Mouse (Mus musculus) heart, embryonic 15.5 days (tissue): ENCODE measurements at regions not wholly inside any gene's neighbourhood (a gene's known extent, or its start where the extent isn't known, plus 50 kb on each side); places are given as distances from the start of the nearest gene placed in this dataset.
A peak's percentile ranks its signal among the peaks of the same experiment; 100 is the strongest.

Source experiments
- ATAC-seq: fragments of 200-750 bp; cut with Nextera tagmentation; replicated peaks from 2 replicates; pipeline ENCODE4 v1.8.0; 2017; ENCODE audit warnings: low read depth, moderate TSS enrichment; ENCODE audit not compliant: insufficient number of reproducible peaks, insufficient read depth, low FRiP score
- H3K27ac ChIP-seq: fragments of 300-500 bp; sonication (generic); 2 replicates; pipeline ENCODE4 v1.5.1; 2015; ENCODE audit warnings: mild to moderate bottlenecking, inconsistent platforms
- H3K27me3 ChIP-seq: fragments of 300-500 bp; sonication (generic); 2 replicates; pipeline ENCODE4 v1.6.1; 2015; ENCODE audit warnings: inconsistent platforms
- H3K36me3 ChIP-seq: fragments of 300-500 bp; sonication (generic); 2 replicates; pipeline ENCODE4 v1.6.1; 2015; ENCODE audit warnings: mild to moderate bottlenecking, inconsistent platforms
- H3K4me1 ChIP-seq: fragments of 300-500 bp; sonication (generic); replicated peaks from 2 replicates; pipeline ENCODE4 v1.6.1; 2015; ENCODE audit warnings: inconsistent platforms
- H3K4me2 ChIP-seq: fragments of 300-500 bp; sonication (generic); 2 replicates; pipeline ENCODE4 v1.6.1; 2015; ENCODE audit warnings: inconsistent platforms, mild to moderate bottlenecking, moderate library complexity
- H3K4me3 ChIP-seq: fragments of 300-500 bp; sonication (generic); 2 replicates; pipeline ENCODE4 v1.5.1; 2015; ENCODE audit warnings: mild to moderate bottlenecking, inconsistent platforms
- H3K9ac ChIP-seq: fragments of 300-500 bp; sonication (generic); 2 replicates; pipeline ENCODE4 v1.6.1; 2015; ENCODE audit warnings: mild to moderate bottlenecking, inconsistent platforms
- H3K9me3 ChIP-seq: fragments of 300-500 bp; sonication (generic); replicated peaks from 2 replicates; pipeline ENCODE4 v1.6.1; 2016; ENCODE audit warnings: inconsistent platforms
- WGBS: fragments of 180-500 bp; shearing (Covaris S2); methylation state at CpG from one replicate; pipeline ENCODE4 v1.1.7; 2015; ENCODE audit warnings: mixed read lengths; 5-methylcytosine and 5-hydroxymethylcytosine counted together

DNA sequence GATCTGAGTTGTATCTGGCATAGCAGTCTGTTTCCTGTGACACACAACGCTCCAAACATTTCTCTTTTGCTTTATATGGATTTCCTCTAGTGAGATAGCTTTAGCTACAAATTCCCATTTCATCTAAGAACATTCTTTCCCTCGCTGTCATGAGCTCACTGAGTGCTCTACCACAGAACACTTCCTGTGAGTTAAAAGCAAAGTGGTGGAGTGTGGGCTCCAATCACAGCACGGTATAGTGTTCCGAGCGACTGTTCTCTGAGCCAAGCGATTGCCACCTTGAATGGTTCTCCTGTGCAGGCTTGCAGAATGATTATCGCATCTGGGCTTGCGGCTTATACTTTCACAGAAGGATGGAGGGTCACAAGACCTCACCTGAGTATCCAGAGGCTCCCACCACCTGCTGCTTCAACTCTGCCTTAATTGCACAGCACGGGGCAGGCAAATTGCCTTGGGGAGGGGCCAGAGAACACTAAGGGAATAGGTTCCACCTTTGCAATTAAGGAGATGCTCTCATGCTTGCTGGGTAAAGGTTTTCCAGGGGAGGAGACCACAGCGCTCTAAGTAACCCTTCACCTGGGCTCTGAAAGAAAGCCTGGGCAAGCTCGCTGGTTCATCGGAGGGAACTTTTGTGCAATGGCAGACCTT is 477.7 kb downstream of the Zfp704 start:
- Histone ChIP-seq H3K27ac (no peak overlapping the region), H3K36me3 (no peaks in the 10 kb centered on the region), H3K27me3 (no peaks in the 10 kb centered on the region), H3K4me1 (peaks cover 9% of the 10 kb centered on the region), H3K9ac (no peak overlapping the region), H3K4me2 (no peak overlapping the region), H3K4me3 (no peak overlapping the region), H3K9me3 (no peaks in the 10 kb centered on the region)
- no peak for ATAC-seq
- WGBS = 69% methylated on average over 12 of the region's 12 CpGs

DNA sequence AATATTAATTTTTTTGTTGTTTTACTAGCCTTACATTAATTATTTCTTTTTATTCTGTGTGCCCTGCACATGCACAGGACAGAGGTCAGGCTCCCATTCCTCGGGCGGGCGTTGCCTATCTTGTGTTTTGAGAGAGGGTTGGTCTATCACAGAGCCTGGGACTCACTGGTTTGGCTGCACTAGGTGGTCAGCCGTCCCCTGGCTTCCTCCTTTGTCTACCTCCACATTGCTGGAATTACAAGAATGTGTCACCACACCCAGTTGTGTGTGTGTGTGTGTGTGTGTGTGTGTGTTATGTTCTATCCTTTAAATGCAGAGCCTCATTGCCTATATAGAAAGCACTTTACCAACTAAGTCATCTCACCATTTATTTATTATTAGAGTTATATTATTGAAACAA is 478.5 kb downstream of the Zfp704 start:
- H3K27me3 ChIP-seq = no peaks in the 10 kb centered on the region
- WGBS = 58% methylated on average over 4 of the region's 4 CpGs
- no peaks in the 10 kb centered on the region for H3K36me3 ChIP-seq
- H3K27ac ChIP-seq = no peak overlapping the region
- H3K9me3 ChIP-seq = no peaks in the 10 kb centered on the region
- H3K4me2 ChIP-seq = no peak overlapping the region
- H3K9ac ChIP-seq = no peak overlapping the region
- ATAC-seq = no peak
- H3K4me1 ChIP-seq = peaks cover 9% of the 10 kb centered on the region
- no peak overlapping the region for H3K4me3 ChIP-seq

GRCm38 (mm10) chr3:9128407-9128806 is 481.5 kb downstream of the Zfp704 start:
- ATAC-seq = no peak
- Histone ChIP-seq H3K27me3 (no peaks in the 10 kb centered on the region), H3K4me3 (no peak overlapping the region), H3K4me2 (no peak overlapping the region), H3K4me1 (peaks cover 2% of the 10 kb centered on the region), H3K27ac (no peak overlapping the region), H3K9me3 (no peaks in the 10 kb centered on the region), H3K9ac (no peak overlapping the region), H3K36me3 (no peaks in the 10 kb centered on the region)
- 75% methylated on average over 4 of the region's 4 CpGs for WGBS

GRCm38 (mm10) chr3:9123079-9123478 is 486.8 kb downstream of the Zfp704 start:
- WGBS = 22% methylated on average over 5 of the region's 5 CpGs
- no peaks in the 10 kb centered on the region for H3K36me3 ChIP-seq
- H3K4me3 ChIP-seq = no peak overlapping the region
- peak overlapping the region; percentile 5; the same call in 1 of the 2 replicates for H3K9ac ChIP-seq
- no peaks in the 10 kb centered on the region for H3K27me3 ChIP-seq
- peak; percentile 74; the same call in 1 of the 2 replicates for ATAC-seq
- peaks cover 10% of the 10 kb centered on the region for H3K4me1 ChIP-seq
- no peaks in the 10 kb centered on the region for H3K9me3 ChIP-seq
- no peak overlapping the region for H3K4me2 ChIP-seq
- peak overlapping the region; percentile 76 for H3K27ac ChIP-seq

GRCm38 (mm10) chr3:9117913-9118312 is 492.0 kb downstream of the Zfp704 start:
- Histone ChIP-seq H3K4me2 (no peak overlapping the region), H3K9ac (no peak overlapping the region), H3K4me3 (no peak overlapping the region), H3K27ac (no peak overlapping the region), H3K27me3 (no peaks in the 10 kb centered on the region), H3K9me3 (no peaks in the 10 kb centered on the region), H3K36me3 (no peaks in the 10 kb centered on the region), H3K4me1 (peaks cover 7% of the 10 kb centered on the region)
- 77% methylated on average over 3 of the region's 3 CpGs for WGBS
- no peak for ATAC-seq

DNA sequence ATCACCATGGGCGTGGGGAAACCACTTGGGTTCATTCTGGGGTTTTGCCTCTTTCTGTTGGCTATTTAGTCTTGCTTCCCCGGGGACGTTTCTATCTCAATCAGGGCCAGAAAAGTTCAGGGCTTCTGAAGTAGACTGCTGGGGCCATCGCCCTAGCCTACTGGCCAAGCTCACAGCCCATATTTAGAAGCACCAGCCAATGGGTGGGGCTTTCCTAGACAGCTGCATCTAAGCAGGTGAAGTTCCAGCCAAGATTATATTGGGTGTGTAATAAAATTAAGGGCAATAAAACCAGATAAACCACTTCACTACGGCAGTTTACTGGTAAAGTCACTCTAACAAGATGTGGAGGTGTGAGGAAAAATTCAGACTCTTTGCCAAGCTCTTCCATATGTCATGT is 496.5 kb downstream of the Zfp704 start:
- Histone ChIP-seq H3K4me3 (no peak overlapping the region), H3K4me2 (no peak overlapping the region), H3K36me3 (no peaks in the 10 kb centered on the region), H3K27ac (no peak overlapping the region), H3K9me3 (no peaks in the 10 kb centered on the region), H3K27me3 (no peaks in the 10 kb centered on the region), H3K9ac (no peak overlapping the region), H3K4me1 (peaks cover 13% of the 10 kb centered on the region)
- no peak for ATAC-seq
- WGBS = 72% methylated on average over 5 of the region's 5 CpGs

DNA sequence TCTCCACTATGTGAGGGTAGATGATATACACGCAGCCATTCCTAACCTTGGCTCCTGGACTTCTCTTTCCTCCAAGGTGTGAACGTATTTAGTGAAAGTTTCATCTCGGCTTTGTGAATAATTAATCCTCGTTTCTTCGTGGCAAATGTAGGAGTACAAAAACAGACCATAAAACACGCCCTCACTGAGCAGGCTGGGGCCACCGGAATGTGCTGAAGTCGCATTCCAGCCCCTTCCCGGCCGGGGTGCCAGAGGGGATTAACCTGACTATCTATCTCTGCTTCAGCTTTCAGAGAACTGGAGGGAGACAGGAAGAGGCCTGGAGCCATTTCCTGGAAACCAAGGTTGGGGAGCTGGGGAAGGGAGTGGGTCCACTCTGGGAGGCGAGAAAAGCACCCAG is 499.1 kb downstream of the Zfp704 start:
- H3K36me3 ChIP-seq = no peaks in the 10 kb centered on the region
- no peaks in the 10 kb centered on the region for H3K9me3 ChIP-seq
- H3K4me1 ChIP-seq = peaks cover 14% of the 10 kb centered on the region
- no peak for ATAC-seq
- WGBS = 27% methylated on average over 11 of the region's 11 CpGs
- no peak overlapping the region for H3K4me3 ChIP-seq
- H3K27me3 ChIP-seq = no peaks in the 10 kb centered on the region
- no peak overlapping the region for H3K9ac ChIP-seq
- H3K4me2 ChIP-seq = no peak overlapping the region
- no peak overlapping the region for H3K27ac ChIP-seq

- Histone ChIP-seq H3K27ac (no peak overlapping the region), H3K9ac (no peak overlapping the region), H3K27me3 (no peaks in the 10 kb centered on the region), H3K9me3 (no peaks in the 10 kb centered on the region), H3K36me3 (no peaks in the 10 kb centered on the region), H3K4me1 (peaks cover 18% of the 10 kb centered on the region), H3K4me2 (no peak overlapping the region), H3K4me3 (no peak overlapping the region)
- WGBS = 50% methylated on average over 8 of the region's 8 CpGs
- no peak for ATAC-seq
Observed at GRCm38 (mm10) chr3:9109991-9110390, 499.9 kb downstream of the Zfp704 start.

GRCm38 (mm10) chr3:9109485-9109884 is 500.4 kb downstream of the Zfp704 start:
- no peak overlapping the region for H3K4me2 ChIP-seq
- H3K27me3 ChIP-seq = no peaks in the 10 kb centered on the region
- 90% methylated on average over 5 of the region's 5 CpGs for WGBS
- H3K9me3 ChIP-seq = no peaks in the 10 kb centered on the region
- H3K9ac ChIP-seq = no peak overlapping the region
- ATAC-seq = no peak
- H3K4me1 ChIP-seq = peaks cover 18% of the 10 kb centered on the region
- H3K36me3 ChIP-seq = no peaks in the 10 kb centered on the region
- no peak overlapping the region for H3K27ac ChIP-seq
- H3K4me3 ChIP-seq = no peak overlapping the region

GRCm38 (mm10) chr3:9107766-9108410 is 502.0 kb downstream of the Zfp704 start:
- H3K9ac ChIP-seq = no peak overlapping the region
- no peak for ATAC-seq
- 75% methylated on average over 15 of the region's 15 CpGs for WGBS
- no peaks in the 10 kb centered on the region for H3K27me3 ChIP-seq
- no peaks in the 10 kb centered on the region for H3K36me3 ChIP-seq
- no peak overlapping the region for H3K4me3 ChIP-seq
- no peak overlapping the region for H3K27ac ChIP-seq
- H3K4me1 ChIP-seq = peaks cover 15% of the 10 kb centered on the region
- no peaks in the 10 kb centered on the region for H3K9me3 ChIP-seq
- no peak overlapping the region for H3K4me2 ChIP-seq

GRCm38 (mm10) chr3:9105191-9105926 is 504.5 kb downstream of the Zfp704 start:
- no peaks in the 10 kb centered on the region for H3K27me3 ChIP-seq
- WGBS = 34% methylated on average over 8 of the region's 8 CpGs
- no peaks in the 10 kb centered on the region for H3K36me3 ChIP-seq
- no peak overlapping the region for H3K27ac ChIP-seq
- ATAC-seq = peak; percentile 58; the same call in 1 of the 2 replicates
- no peaks in the 10 kb centered on the region for H3K9me3 ChIP-seq
- no peak overlapping the region for H3K4me2 ChIP-seq
- no peak overlapping the region for H3K4me3 ChIP-seq
- peaks cover 9% of the 10 kb centered on the region for H3K4me1 ChIP-seq
- no peak overlapping the region for H3K9ac ChIP-seq
